Mouse (Mus musculus) liver, adult 2 months (tissue): Measurements from ENCODE around the gene Ing5. TPM values are rescaled to one million over a fixed set of nuclear protein-coding genes. Genes with fewer than 3 reads are reported as not detected.

ENCODE experiments used
- DNase-seq: peaks from one replicate; pipeline ENCODE4 v3.0.0-alpha.2; 2011; ENCODE audit warnings: low read depth, low spot score; ENCODE audit errors: extremely low read depth
- H3K27ac ChIP-seq: fragments of 200-500 bp; replicated peaks from 2 replicates; pipeline ENCODE4 v1.5.1; 2012; ENCODE audit warnings: low read depth, mild to moderate bottlenecking, control low read depth, inconsistent platforms, low read length; ENCODE audit not compliant: insufficient read depth
- H3K27me3 ChIP-seq: fragments of 200-500 bp; 2 replicates; pipeline ENCODE4 v1.6.1; 2012; ENCODE audit warnings: mild to moderate bottlenecking, moderate library complexity, low read length, inconsistent platforms; ENCODE audit not compliant: control insufficient read depth, insufficient read depth
- H3K36me3 ChIP-seq: fragments of 200-500 bp; 2 replicates; pipeline ENCODE4 v1.6.1; 2012; ENCODE audit warnings: low read length, inconsistent platforms; ENCODE audit not compliant: control insufficient read depth, insufficient read depth
- H3K4me1 ChIP-seq: fragments of 200-500 bp; 2 replicates; pipeline ENCODE4 v1.6.1; 2011; ENCODE audit warnings: low read length; ENCODE audit not compliant: control insufficient read depth, insufficient read depth
- H3K4me3 ChIP-seq: fragments of 200-500 bp; 2 replicates; pipeline ENCODE4 v1.5.1; 2011; ENCODE audit warnings: low read depth, mild to moderate bottlenecking, control low read depth, low read length, moderate library complexity; ENCODE audit not compliant: insufficient read depth
- H3K79me2 ChIP-seq: fragments of 200-500 bp; 2 replicates; pipeline ENCODE4 v1.6.1; 2012; ENCODE audit warnings: inconsistent platforms, mild to moderate bottlenecking, low read length, moderate library complexity; ENCODE audit not compliant: control insufficient read depth, insufficient read depth
- H3K9ac ChIP-seq: fragments of 200-500 bp; 2 replicates; pipeline ENCODE4 v1.6.1; 2012; ENCODE audit warnings: low read depth, mild to moderate bottlenecking, control low read depth, inconsistent platforms, low read length
- CTCF ChIP-seq: fragments of 200-500 bp; IDR thresholded peaks from 2 replicates; pipeline ENCODE4 v1.5.1; 2011; ENCODE audit warnings: low read depth, low read length, control low read depth
- POLR2A ChIP-seq: fragments of 200-500 bp; IDR thresholded peaks from 2 replicates; pipeline ENCODE4 v1.6.1; 2011; ENCODE audit warnings: low read length, control low read depth; ENCODE audit not compliant: insufficient read depth; ENCODE audit errors: extremely low read depth
- WGBS: fragments of 180-500 bp; shearing (Covaris S2); methylation state at CpG from one replicate; pipeline ENCODE4 v1.1.7; 2018; 5-methylcytosine and 5-hydroxymethylcytosine counted together
- polyA plus RNA-seq: library from polyadenylated mRNA; depleted of rRNA; stranded (reverse); fragments of >200 nt; gene quantifications from 2 replicates; pipeline ENCODE4 v1.2.3, GENCODE M21; 2012
- total RNA-seq: library from RNA; depleted of rRNA; stranded (reverse); fragments of >200 nt; gene quantifications from 2 replicates; pipeline ENCODE4 v1.2.3, GENCODE M21; 2014

Gene Ing5
- total and polyA plus RNA-seq, 2 experiments: 2.7 to 4.4 TPM

GRCm38 (mm10) chr1:93786912-93787311 lies 16.9 kb upstream of the Ing5 start:
- no peaks in the 10 kb centered on the region for H3K79me2 ChIP-seq
- no peaks in the 10 kb centered on the region for H3K27me3 ChIP-seq
- H3K4me1 ChIP-seq: no peaks in the 10 kb centered on the region
- 90% methylated on average over 2 of the region's 2 CpGs for WGBS
- no peak overlapping the region for H3K27ac ChIP-seq
- DNase-seq: no peak
- TF ChIP-seq POLR2A (no peak), CTCF (no peak)
- no peak overlapping the region for H3K4me3 ChIP-seq
- H3K9ac ChIP-seq: no peak overlapping the region
- H3K36me3 ChIP-seq: peaks cover 48% of the 10 kb centered on the region

- H3K9ac ChIP-seq: no peak overlapping the region
- H3K4me3 ChIP-seq: no peak overlapping the region
- H3K4me1 ChIP-seq: no peaks in the 10 kb centered on the region
- H3K79me2 ChIP-seq: no peaks in the 10 kb centered on the region
- no peak overlapping the region for H3K27ac ChIP-seq
- H3K27me3 ChIP-seq: no peaks in the 10 kb centered on the region
- peaks cover 26% of the 10 kb centered on the region for H3K36me3 ChIP-seq
- WGBS: 91% methylated on average over 8 of the region's 8 CpGs
- DNase-seq: no peak
- TF ChIP-seq CTCF (no peak), POLR2A (no peak)
Measured at GRCm38 (mm10) chr1:93794526-93794925, 9.2 kb upstream of the Ing5 start.

- WGBS: 78% methylated on average over 8 of the region's 8 CpGs
- no peaks in the 10 kb centered on the region for H3K79me2 ChIP-seq
- H3K36me3 ChIP-seq: peaks cover 23% of the 10 kb centered on the region
- TF ChIP-seq POLR2A: no peak
- H3K27me3 ChIP-seq: no peaks in the 10 kb centered on the region
- H3K4me3 ChIP-seq: no peak overlapping the region
- no peak overlapping the region for H3K27ac ChIP-seq
- no peaks in the 10 kb centered on the region for H3K4me1 ChIP-seq
- H3K9ac ChIP-seq: no peak overlapping the region
- no peak for DNase-seq
Measured at GRCm38 (mm10) chr1:93795886-93796285, 7.9 kb upstream of the Ing5 start.

- Histone ChIP-seq H3K9ac (peak overlapping the region; percentile 30; the same call in 1 of the 2 replicates), H3K27ac (no peak overlapping the region), H3K79me2 (peaks cover 3% of the 10 kb centered on the region; the same call in 1 of the 2 replicates), H3K36me3 (no peaks in the 10 kb centered on the region; the same call in 1 of the 2 replicates), H3K27me3 (no peaks in the 10 kb centered on the region), H3K4me1 (peaks cover 9% of the 10 kb centered on the region; the same call in 1 of the 2 replicates), H3K4me3 (peak overlapping the region; percentile 79)
- TF ChIP-seq POLR2A: no peak
- no peak for TF ChIP-seq CTCF
- WGBS: 67% methylated on average over 21 of the region's 21 CpGs
- peak; percentile 44 for DNase-seq
Measured at GRCm38 (mm10) chr1:93800670-93801503, 2.9 kb upstream of the Ing5 start.

- peak; percentile 95 for DNase-seq
- WGBS: under 1% methylated on average over 42 of the region's 42 CpGs
Measured at GRCm38 (mm10) chr1:93801741-93802238, 2.0 kb upstream of the Ing5 start, which contains the start of gene Dtymk. TSS of gene Dtymk (minus strand) at chr1:93801934.

More at GRCm38 (mm10) chr1:93801741-93802238, 2.0 kb upstream of the Ing5 start, which contains the start of gene Dtymk:
- Histone ChIP-seq H3K4me1 (peaks cover 9% of the 10 kb centered on the region; the same call in 1 of the 2 replicates), H3K4me3 (peak within 1 kb of the TSS; percentile 79), H3K36me3 (peaks cover 2% of the 10 kb centered on the region; the same call in 1 of the 2 replicates), H3K79me2 (peaks cover 3% of the 10 kb centered on the region; the same call in 1 of the 2 replicates), H3K27me3 (no peaks in the 10 kb centered on the region), H3K27ac (peak within 1 kb of the TSS; percentile 74), H3K9ac (peak within 1 kb of the TSS; percentile 78)
- TF ChIP-seq POLR2A (0 out of 2 replicates have a peak, but pooled peaks have one; percentile 47), CTCF (peak; percentile 37)
